Mouse (Mus musculus): Measurements from ENCODE around the gene Slc12a8. TPM values are rescaled to one million over a fixed set of nuclear protein-coding genes. Genes with fewer than 3 reads are reported as not detected.
A peak's percentile ranks its signal among the peaks of the same experiment; 100 is the strongest.

Gene Slc12a8
- polyA plus RNA-seq, 1 experiment from 2014 or later = 1.3 TPM

DNA sequence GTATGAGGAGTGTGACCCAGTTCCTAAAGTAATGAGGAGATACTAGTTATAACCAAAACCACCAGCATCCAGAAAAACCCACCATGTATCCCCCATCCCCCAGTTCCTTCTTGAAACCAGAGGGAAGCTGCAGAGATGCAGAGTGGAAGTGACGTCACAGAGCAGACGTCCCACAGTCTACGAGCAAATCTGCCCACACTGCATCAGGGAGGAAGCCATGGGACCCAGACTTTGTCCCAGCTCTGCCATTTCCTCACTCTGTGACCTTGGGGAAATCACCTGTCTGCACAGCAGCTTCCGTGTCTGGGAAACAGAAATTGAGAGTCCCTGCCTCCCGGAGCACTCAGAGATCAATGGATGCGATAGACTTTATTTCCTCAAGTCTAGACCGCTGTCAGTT is 56.6 kb downstream of the Slc12a8 start:
- Histone ChIP-seq H3K27me3 (ENCODE audit: control insufficient read depth, insufficient read depth, low read length) (no peaks in the 10 kb centered on the region), H3K9ac (ENCODE audit: low read length) (no peak overlapping the region), H3K27ac (ENCODE audit: low read depth, low read length) (no peak overlapping the region), H3K36me3 (ENCODE audit: control insufficient read depth, insufficient read depth, low read length) (no peaks in the 10 kb centered on the region), H3K4me1 (ENCODE audit: control insufficient read depth, insufficient read depth, low read length) (no peaks in the 10 kb centered on the region; the same call in 1 of the 2 replicates), H3K9me3 (ENCODE audit: control insufficient read depth, low read length) (no peaks in the 10 kb centered on the region), H3K4me2 (no peak overlapping the region), H3K4me3 (ENCODE audit: low read depth, low read length) (no peak overlapping the region)
- WGBS = 88% methylated on average over 7 of the region's 7 CpGs
- DNase-seq (ENCODE audit: low spot score, missing footprints) = no peak
- ATAC-seq (ENCODE audit: low FRiP score) = no peak

GRCm38 (mm10) chr16:33575728-33576127 is 58.6 kb downstream of the Slc12a8 start:
- Histone ChIP-seq H3K36me3 (ENCODE audit: control insufficient read depth, insufficient read depth, low read length) (no peaks in the 10 kb centered on the region), H3K4me1 (ENCODE audit: control insufficient read depth, insufficient read depth, low read length) (peaks cover 1% of the 10 kb centered on the region), H3K4me2 (no peak overlapping the region), H3K9me3 (ENCODE audit: control insufficient read depth, low read length) (no peaks in the 10 kb centered on the region), H3K9ac (ENCODE audit: low read length) (no peak overlapping the region), H3K27ac (ENCODE audit: low read depth, low read length) (no peak overlapping the region), H3K27me3 (ENCODE audit: control insufficient read depth, insufficient read depth, low read length) (no peaks in the 10 kb centered on the region), H3K4me3 (ENCODE audit: low read depth, low read length) (no peak overlapping the region)
- ATAC-seq (ENCODE audit: low FRiP score) = no peak
- WGBS = 90% methylated on average over 6 of the region's 6 CpGs
- DNase-seq (ENCODE audit: low spot score, missing footprints) = no peak

GRCm38 (mm10) chr16:33576271-33577189 is 59.4 kb downstream of the Slc12a8 start:
- Histone ChIP-seq H3K4me1 (ENCODE audit: control insufficient read depth, insufficient read depth, low read length) (peaks cover 5% of the 10 kb centered on the region), H3K27ac (ENCODE audit: low read depth, low read length) (no peak overlapping the region; the same call in 1 of the 2 replicates), H3K36me3 (ENCODE audit: control insufficient read depth, insufficient read depth, low read length) (no peaks in the 10 kb centered on the region), H3K9ac (ENCODE audit: low read length) (no peak overlapping the region), H3K9me3 (ENCODE audit: control insufficient read depth, low read length) (no peaks in the 10 kb centered on the region), H3K4me2 (no peak overlapping the region), H3K4me3 (ENCODE audit: low read depth, low read length) (no peak overlapping the region), H3K27me3 (ENCODE audit: control insufficient read depth, insufficient read depth, low read length) (no peaks in the 10 kb centered on the region)
- WGBS = 73% methylated on average over 36 of the region's 36 CpGs
- DNase-seq (ENCODE audit: low spot score, missing footprints) (no peak), ATAC-seq (ENCODE audit: low FRiP score) (0 out of 2 replicates have a peak, but pooled peaks have one; percentile 42)

GRCm38 (mm10) chr16:33578462-33578861 is 61.3 kb downstream of the Slc12a8 start:
- ATAC-seq (ENCODE audit: low FRiP score) = no peak
- H3K4me2 ChIP-seq = no peak overlapping the region
- no peaks in the 10 kb centered on the region for H3K9me3 ChIP-seq (ENCODE audit: control insufficient read depth, low read length)
- H3K36me3 ChIP-seq (ENCODE audit: control insufficient read depth, insufficient read depth, low read length) = no peaks in the 10 kb centered on the region
- peaks cover 8% of the 10 kb centered on the region for H3K4me1 ChIP-seq (ENCODE audit: control insufficient read depth, insufficient read depth, low read length)
- H3K9ac ChIP-seq (ENCODE audit: low read length) = no peak overlapping the region
- no peak overlapping the region for H3K4me3 ChIP-seq (ENCODE audit: low read depth, low read length)
- H3K27me3 ChIP-seq (ENCODE audit: control insufficient read depth, insufficient read depth, low read length) = no peaks in the 10 kb centered on the region
- DNase-seq (ENCODE audit: low spot score, missing footprints) = no peak
- 87% methylated on average over 3 of the region's 3 CpGs for WGBS
- no peak overlapping the region for H3K27ac ChIP-seq (ENCODE audit: low read depth, low read length)

DNA sequence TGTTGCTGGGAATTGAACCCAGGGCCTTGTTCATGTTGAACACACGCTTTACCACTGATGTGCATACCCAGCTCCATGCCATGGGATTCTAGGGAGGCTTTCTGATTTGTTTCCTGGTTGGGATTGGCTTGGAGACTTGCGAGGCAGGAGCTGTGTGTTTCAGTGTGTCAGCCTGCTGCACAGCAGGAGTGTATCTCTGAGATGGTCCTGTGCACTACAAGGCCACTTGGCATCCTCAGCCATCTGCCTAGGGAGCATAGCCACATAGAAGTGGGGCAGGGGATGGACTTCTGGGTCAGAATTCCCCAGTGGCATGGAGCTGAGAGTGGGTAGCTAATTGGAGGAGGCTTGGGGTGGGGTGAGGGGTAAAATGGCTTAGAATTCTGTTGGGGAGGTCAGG is 63.2 kb downstream of the Slc12a8 start:
- no peak overlapping the region for H3K4me2 ChIP-seq
- H3K4me3 ChIP-seq (ENCODE audit: low read depth, low read length) = no peak overlapping the region
- H3K4me1 ChIP-seq (ENCODE audit: control insufficient read depth, insufficient read depth, low read length) = peaks cover 27% of the 10 kb centered on the region
- no peak for ATAC-seq (ENCODE audit: low FRiP score)
- H3K27ac ChIP-seq (ENCODE audit: low read depth, low read length) = no peak overlapping the region; the same call in 1 of the 2 replicates
- H3K9ac ChIP-seq (ENCODE audit: low read length) = no peak overlapping the region
- DNase-seq (ENCODE audit: low spot score, missing footprints) = no peak
- no peaks in the 10 kb centered on the region for H3K27me3 ChIP-seq (ENCODE audit: control insufficient read depth, insufficient read depth, low read length)
- WGBS = 72% methylated on average over 2 of the region's 2 CpGs
- no peaks in the 10 kb centered on the region for H3K9me3 ChIP-seq (ENCODE audit: control insufficient read depth, low read length)
- H3K36me3 ChIP-seq (ENCODE audit: control insufficient read depth, insufficient read depth, low read length) = no peaks in the 10 kb centered on the region

- ATAC-seq (ENCODE audit: low FRiP score) = no peak
- Histone ChIP-seq H3K9ac (ENCODE audit: low read length) (no peak overlapping the region), H3K4me1 (ENCODE audit: control insufficient read depth, insufficient read depth, low read length) (peaks cover 27% of the 10 kb centered on the region)
Observed at GRCm38 (mm10) chr16:33580736-33581241, 63.7 kb downstream of the Slc12a8 start.

DNA sequence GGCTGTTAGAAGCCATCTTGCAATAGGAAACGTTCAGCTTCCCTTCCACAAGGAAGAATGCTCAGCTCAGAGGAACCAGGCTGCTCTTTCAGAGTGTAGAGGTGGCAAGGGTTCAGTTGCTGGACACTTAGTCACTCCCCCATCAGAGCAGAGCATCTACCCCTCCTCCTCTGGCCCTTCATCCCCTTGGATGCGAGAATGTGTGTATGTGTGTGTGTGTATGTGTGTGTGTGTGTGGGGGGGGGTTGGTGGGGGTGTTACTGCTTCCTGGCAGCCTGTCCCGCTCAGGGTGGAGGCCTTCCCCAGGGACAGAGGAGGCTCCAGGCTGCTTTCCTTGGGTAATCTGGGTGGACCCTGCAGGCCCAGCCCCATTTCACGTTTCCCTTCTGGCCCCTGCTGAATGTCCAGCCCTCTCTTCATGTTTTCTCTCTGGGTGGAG is 64.6 kb downstream of the Slc12a8 start:
- H3K9me3 ChIP-seq (ENCODE audit: control insufficient read depth, low read length) = no peaks in the 10 kb centered on the region
- no peak overlapping the region for H3K9ac ChIP-seq (ENCODE audit: low read length)
- no peak overlapping the region for H3K4me2 ChIP-seq
- ATAC-seq (ENCODE audit: low FRiP score) (no peak), DNase-seq (ENCODE audit: low spot score, missing footprints) (no peak)
- no peak overlapping the region for H3K4me3 ChIP-seq (ENCODE audit: low read depth, low read length)
- H3K4me1 ChIP-seq (ENCODE audit: control insufficient read depth, insufficient read depth, low read length) = peaks cover 27% of the 10 kb centered on the region
- H3K27me3 ChIP-seq (ENCODE audit: control insufficient read depth, insufficient read depth, low read length) = no peaks in the 10 kb centered on the region
- peak overlapping the region; percentile 16; the same call in 1 of the 2 replicates for H3K27ac ChIP-seq (ENCODE audit: low read depth, low read length)
- no peaks in the 10 kb centered on the region for H3K36me3 ChIP-seq (ENCODE audit: control insufficient read depth, insufficient read depth, low read length)
- 55% methylated on average over 4 of the region's 4 CpGs for WGBS

More at GRCm38 (mm10) chr16:33580736-33581241, 63.7 kb downstream of the Slc12a8 start:
- Histone ChIP-seq H3K27ac (ENCODE audit: low read depth, low read length) (peak overlapping the region; percentile 47; the same call in 1 of the 2 replicates), H3K4me3 (ENCODE audit: low read depth, low read length) (no peak overlapping the region), H3K9me3 (ENCODE audit: control insufficient read depth, low read length) (no peaks in the 10 kb centered on the region), H3K36me3 (ENCODE audit: control insufficient read depth, insufficient read depth, low read length) (no peaks in the 10 kb centered on the region), H3K27me3 (ENCODE audit: control insufficient read depth, insufficient read depth, low read length) (no peaks in the 10 kb centered on the region), H3K4me2 (no peak overlapping the region)
- no peak for DNase-seq (ENCODE audit: low spot score, missing footprints)

DNA sequence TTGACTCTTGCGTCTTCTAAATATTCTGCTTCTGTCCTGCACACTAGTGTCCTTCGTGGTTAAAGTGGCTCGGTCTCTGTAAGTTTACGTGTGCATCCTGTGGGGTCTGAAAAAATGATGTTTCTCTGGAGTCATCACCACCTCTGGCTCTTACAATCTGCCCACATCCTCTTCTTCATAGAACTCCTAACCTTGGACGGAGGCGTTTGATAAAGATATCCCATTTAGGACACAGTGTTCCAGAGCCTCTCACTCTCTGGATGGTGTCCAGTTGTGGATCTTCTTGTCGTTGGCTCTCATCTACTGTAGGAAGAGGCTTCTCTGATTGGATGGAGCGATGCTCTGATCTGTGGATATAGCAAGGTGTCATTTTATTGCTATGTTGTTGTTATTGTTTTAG is 65.4 kb downstream of the Slc12a8 start:
- Histone ChIP-seq H3K36me3 (ENCODE audit: control insufficient read depth, insufficient read depth, low read length) (no peaks in the 10 kb centered on the region), H3K9me3 (ENCODE audit: control insufficient read depth, low read length) (no peaks in the 10 kb centered on the region), H3K9ac (ENCODE audit: low read length) (no peak overlapping the region), H3K27me3 (ENCODE audit: control insufficient read depth, insufficient read depth, low read length) (no peaks in the 10 kb centered on the region), H3K4me1 (ENCODE audit: control insufficient read depth, insufficient read depth, low read length) (peaks cover 34% of the 10 kb centered on the region), H3K4me2 (no peak overlapping the region), H3K4me3 (ENCODE audit: low read depth, low read length) (no peak overlapping the region), H3K27ac (ENCODE audit: low read depth, low read length) (no peak overlapping the region)
- ATAC-seq (ENCODE audit: low FRiP score) (no peak), DNase-seq (ENCODE audit: low spot score, missing footprints) (no peak)
- WGBS = 95% methylated on average over 8 of the region's 8 CpGs

DNA sequence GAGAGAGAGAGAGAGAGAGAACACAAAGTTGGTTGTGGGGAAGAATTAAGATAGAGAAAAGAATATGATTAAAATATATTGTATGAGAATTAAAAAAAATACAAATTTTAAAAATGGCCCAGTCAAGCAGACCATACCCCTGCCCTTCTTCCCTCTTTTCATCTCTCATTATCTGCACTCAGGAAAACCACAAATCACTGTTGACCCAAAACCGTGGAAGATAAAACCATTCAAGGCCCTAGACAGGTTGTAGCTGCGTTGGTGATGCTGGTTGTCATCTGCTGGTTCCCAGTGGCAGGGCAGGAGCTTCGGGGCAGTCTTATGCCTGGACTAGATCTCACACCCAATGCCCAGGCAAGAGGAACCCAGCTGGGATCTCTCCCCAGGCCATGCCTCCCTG is 66.2 kb downstream of the Slc12a8 start:
- Histone ChIP-seq H3K27ac (ENCODE audit: low read depth, low read length) (peak overlapping the region; percentile 92; the same call in 1 of the 2 replicates), H3K4me2 (no peak overlapping the region), H3K36me3 (ENCODE audit: control insufficient read depth, insufficient read depth, low read length) (no peaks in the 10 kb centered on the region), H3K9ac (ENCODE audit: low read length) (peak overlapping the region; percentile 52; the same call in 1 of the 2 replicates), H3K9me3 (ENCODE audit: control insufficient read depth, low read length) (no peaks in the 10 kb centered on the region), H3K4me1 (ENCODE audit: control insufficient read depth, insufficient read depth, low read length) (peaks cover 34% of the 10 kb centered on the region), H3K27me3 (ENCODE audit: control insufficient read depth, insufficient read depth, low read length) (no peaks in the 10 kb centered on the region), H3K4me3 (ENCODE audit: low read depth, low read length) (no peak overlapping the region)
- DNase-seq (ENCODE audit: low spot score, missing footprints) = no peak
- 66% methylated on average over 3 of the region's 3 CpGs for WGBS
- ATAC-seq (ENCODE audit: low FRiP score) = no peak
